Mouse (Mus musculus): Measurements from ENCODE around the gene Slc5a11. TPM values are rescaled to one million over a fixed set of nuclear protein-coding genes. Genes with fewer than 3 reads are reported as not detected.

Slc5a11 gene
- total and polyA plus RNA-seq, 2 experiments from 2014 or later, result 0.20 to 0.82 TPM

- H3K4me3 ChIP-seq (ENCODE audit: low read depth, low read length), result no peak overlapping the region
- no peaks in the 10 kb centered on the region for H3K9me3 ChIP-seq (ENCODE audit: low read length)
- H3K4me1 ChIP-seq (ENCODE audit: insufficient read depth, low read length), result no peaks in the 10 kb centered on the region
- no peaks in the 10 kb centered on the region for H3K27me3 ChIP-seq (ENCODE audit: insufficient read depth, low read length)
- H3K9ac ChIP-seq (replicated peaks; ENCODE audit: low read length, poor library complexity, severe bottlenecking), result no peak overlapping the region
- WGBS, result 97% methylated on average over 12 of the region's 12 CpGs
- H3K36me3 ChIP-seq (ENCODE audit: insufficient read depth, low read length), result peaks cover 53% of the 10 kb centered on the region
- H3K4me2 ChIP-seq (ENCODE audit: low read depth, low read length, poor library complexity, severe bottlenecking), result no peak overlapping the region
- no peak for ATAC-seq (ENCODE audit: low FRiP score)
- TF ChIP-seq CTCF (IDR thresholded peaks at IDR 0.05), result no peak
- H3K27ac ChIP-seq (ENCODE audit: low read depth, low read length), result no peak overlapping the region
- no peak for DNase-seq (ENCODE audit: low spot score)
These were observed 21.4 kb upstream of the Slc5a11 start for GRCm38 (mm10) chr7:123193201-123193600.

GRCm38 (mm10) chr7:123194696-123195095 is 19.9 kb upstream of the Slc5a11 start:
- no peak overlapping the region for H3K27ac ChIP-seq (ENCODE audit: low read depth, low read length)
- no peak overlapping the region for H3K4me3 ChIP-seq (ENCODE audit: low read depth, low read length)
- DNase-seq (ENCODE audit: low spot score) (no peak), ATAC-seq (ENCODE audit: low FRiP score) (no peak)
- H3K4me2 ChIP-seq (ENCODE audit: low read depth, low read length, poor library complexity, severe bottlenecking), result no peak overlapping the region
- TF ChIP-seq CTCF (IDR thresholded peaks at IDR 0.05), result no peak
- no peaks in the 10 kb centered on the region for H3K9me3 ChIP-seq (ENCODE audit: low read length)
- WGBS, result 89% methylated on average over 8 of the region's 8 CpGs
- H3K9ac ChIP-seq (replicated peaks; ENCODE audit: low read length, poor library complexity, severe bottlenecking), result no peak overlapping the region
- H3K36me3 ChIP-seq (ENCODE audit: insufficient read depth, low read length), result peaks cover 38% of the 10 kb centered on the region
- H3K4me1 ChIP-seq (ENCODE audit: insufficient read depth, low read length), result no peaks in the 10 kb centered on the region
- H3K27me3 ChIP-seq (ENCODE audit: insufficient read depth, low read length), result no peaks in the 10 kb centered on the region

GRCm38 (mm10) chr7:123196432-123196831 is 18.1 kb upstream of the Slc5a11 start:
- ATAC-seq (ENCODE audit: low FRiP score) (no peak), DNase-seq (ENCODE audit: low spot score) (no peak)
- TF ChIP-seq CTCF (IDR thresholded peaks at IDR 0.05), result no peak
- WGBS, result 93% methylated on average over 5 of the region's 5 CpGs
- H3K36me3 ChIP-seq (ENCODE audit: insufficient read depth, low read length), result peaks cover 25% of the 10 kb centered on the region
- no peak overlapping the region for H3K4me2 ChIP-seq (ENCODE audit: low read depth, low read length, poor library complexity, severe bottlenecking)
- no peaks in the 10 kb centered on the region for H3K4me1 ChIP-seq (ENCODE audit: insufficient read depth, low read length)
- H3K9me3 ChIP-seq (ENCODE audit: low read length), result no peaks in the 10 kb centered on the region
- H3K4me3 ChIP-seq (ENCODE audit: low read depth, low read length), result no peak overlapping the region
- H3K27me3 ChIP-seq (ENCODE audit: insufficient read depth, low read length), result no peaks in the 10 kb centered on the region
- no peak overlapping the region for H3K9ac ChIP-seq (replicated peaks; ENCODE audit: low read length, poor library complexity, severe bottlenecking)
- no peak overlapping the region for H3K27ac ChIP-seq (ENCODE audit: low read depth, low read length)

GRCm38 (mm10) chr7:123198695-123199094 is 15.9 kb upstream of the Slc5a11 start:
- H3K9me3 ChIP-seq (ENCODE audit: low read length), result no peaks in the 10 kb centered on the region
- H3K4me2 ChIP-seq (ENCODE audit: low read depth, low read length, poor library complexity, severe bottlenecking), result no peak overlapping the region
- H3K36me3 ChIP-seq (ENCODE audit: insufficient read depth, low read length), result peaks cover 10% of the 10 kb centered on the region
- ATAC-seq (ENCODE audit: low FRiP score), result no peak
- no peak overlapping the region for H3K9ac ChIP-seq (replicated peaks; ENCODE audit: low read length, poor library complexity, severe bottlenecking)
- H3K27ac ChIP-seq (ENCODE audit: low read depth, low read length), result no peak overlapping the region
- DNase-seq (ENCODE audit: low spot score), result no peak
- TF ChIP-seq CTCF (IDR thresholded peaks at IDR 0.05), result no peak
- WGBS, result 77% methylated on average over 10 of the region's 10 CpGs
- H3K4me3 ChIP-seq (ENCODE audit: low read depth, low read length), result no peak overlapping the region
- H3K27me3 ChIP-seq (ENCODE audit: insufficient read depth, low read length), result no peaks in the 10 kb centered on the region
- H3K4me1 ChIP-seq (ENCODE audit: insufficient read depth, low read length), result no peaks in the 10 kb centered on the region

GRCm38 (mm10) chr7:123199151-123199550 is 15.4 kb upstream of the Slc5a11 start:
- Histone ChIP-seq H3K27ac (ENCODE audit: low read depth, low read length) (no peak overlapping the region), H3K36me3 (ENCODE audit: insufficient read depth, low read length) (peaks cover 10% of the 10 kb centered on the region), H3K9me3 (ENCODE audit: low read length) (no peaks in the 10 kb centered on the region), H3K27me3 (ENCODE audit: insufficient read depth, low read length) (no peaks in the 10 kb centered on the region), H3K4me3 (ENCODE audit: low read depth, low read length) (no peak overlapping the region), H3K4me1 (ENCODE audit: insufficient read depth, low read length) (no peaks in the 10 kb centered on the region), H3K9ac (replicated peaks; ENCODE audit: low read length, poor library complexity, severe bottlenecking) (no peak overlapping the region), H3K4me2 (ENCODE audit: low read depth, low read length, poor library complexity, severe bottlenecking) (no peak overlapping the region)
- no peak for TF ChIP-seq CTCF (IDR thresholded peaks at IDR 0.05)
- WGBS, result 80% methylated on average over 3 of the region's 3 CpGs
- DNase-seq (ENCODE audit: low spot score) (no peak), ATAC-seq (ENCODE audit: low FRiP score) (no peak)

- Histone ChIP-seq H3K27me3 (ENCODE audit: insufficient read depth, low read length) (no peaks in the 10 kb centered on the region), H3K27ac (ENCODE audit: low read depth, low read length) (no peak overlapping the region), H3K9me3 (ENCODE audit: low read length) (no peaks in the 10 kb centered on the region), H3K4me1 (ENCODE audit: insufficient read depth, low read length) (no peaks in the 10 kb centered on the region), H3K36me3 (ENCODE audit: insufficient read depth, low read length) (peaks cover 7% of the 10 kb centered on the region), H3K9ac (replicated peaks; ENCODE audit: low read length, poor library complexity, severe bottlenecking) (no peak overlapping the region), H3K4me2 (ENCODE audit: low read depth, low read length, poor library complexity, severe bottlenecking) (no peak overlapping the region), H3K4me3 (ENCODE audit: low read depth, low read length) (no peak overlapping the region)
- 91% methylated on average over 15 of the region's 15 CpGs for WGBS
- DNase-seq (ENCODE audit: low spot score), result no peak
- no peak for ATAC-seq (ENCODE audit: low FRiP score)
- no peak for TF ChIP-seq CTCF (IDR thresholded peaks at IDR 0.05)
These were observed 14.8 kb upstream of the Slc5a11 start for GRCm38 (mm10) chr7:123199656-123200206.

Measured in midbrain, postnatal 0 days (tissue).